Mouse (Mus musculus): ENCODE results near the gene Gm20812. TPM values are rescaled to one million over a fixed set of nuclear protein-coding genes. Genes with fewer than 3 reads are reported as not detected.
"Not testable (repeated sequence)": the region's sequence is repeated elsewhere in the genome, so short reads cannot be mapped to it uniquely, and the experiment has no call there.

The Gm20812 gene
- not detected in 2 replicates for polyA plus RNA-seq (2016; fragmentation: Nextera tagmentation; extraction: Ambion mirVana)

DNA sequence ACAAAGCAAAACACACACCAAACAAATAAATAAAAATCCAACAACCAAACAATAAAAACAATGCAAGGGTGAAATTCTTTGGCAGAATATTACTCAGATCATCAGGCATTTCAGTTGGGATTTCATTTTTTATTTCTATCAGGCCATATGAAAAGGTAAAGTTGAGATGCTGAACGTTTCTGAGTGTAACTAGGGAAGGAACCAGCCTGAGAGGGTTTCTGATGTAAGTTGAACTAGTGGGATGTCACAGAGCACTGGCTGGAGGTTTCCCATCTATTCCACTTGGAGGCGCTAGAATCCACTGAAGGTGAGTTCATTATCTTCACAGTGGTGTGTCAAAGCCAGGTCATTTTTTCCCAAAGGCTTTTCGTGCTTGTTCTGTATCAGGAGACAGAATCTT lies at the start of gene Gm20812:
Gm20812 (plus strand) TSS at position 301 of the 400 bp plus-strand sequence.
- not testable (repeated sequence) for H3K27ac ChIP-seq; DNase-seq (ENCODE audit: low spot score); H3K4me1 ChIP-seq; H3K4me3 ChIP-seq; H3K9me3 ChIP-seq; H3K36me3 ChIP-seq; H3K27me3 ChIP-seq (ENCODE audit: insufficient read depth, poor library complexity, severe bottlenecking)
- no CpG with 5 or more reads among the region's 3 CpGs for WGBS

Other genes with a start within 250 kb of the Gm20812 start
- not detected in 2 replicates for gene Gm29554, start 108.0 kb upstream of the Gm20812 start, polyA plus RNA-seq (2016; fragmentation: Nextera tagmentation; extraction: Ambion mirVana)

Data from heart, embryonic 10.5 days (tissue).